Mouse (Mus musculus) thymus, adult 18-20 months (tissue): ENCODE data around the gene Ggt5.
A peak's percentile ranks its signal among the peaks of the same experiment; 100 is the strongest.

Source experiments
- DNase-seq, 2 experiments: peaks; one replicate each; pipeline ENCODE4 v3.0.0; 2022; ENCODE audit warnings: mixed read lengths in 2 of 2

Ggt5 gene

DNA sequence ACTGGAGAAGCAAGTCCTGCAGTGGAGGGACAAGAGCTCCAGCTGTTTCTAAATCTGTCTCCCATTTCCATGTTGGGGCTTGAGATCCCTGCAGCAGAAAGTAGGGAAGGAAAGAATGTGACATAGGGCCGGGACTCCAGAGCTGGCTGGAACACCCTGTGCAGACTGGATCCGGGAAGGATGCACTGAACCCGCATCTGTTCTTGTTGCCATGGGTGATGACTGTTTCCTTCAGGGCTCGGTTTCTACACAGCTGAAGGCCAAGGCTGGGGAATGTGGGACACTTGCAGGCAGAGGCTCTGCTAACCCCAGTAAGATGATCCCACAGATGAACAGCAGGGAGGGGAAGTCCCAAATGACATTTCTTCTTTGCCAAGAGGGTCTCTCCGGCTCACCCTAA, 43.5 kb downstream of the Ggt5 start:
- DNase-seq: no peak

DNA sequence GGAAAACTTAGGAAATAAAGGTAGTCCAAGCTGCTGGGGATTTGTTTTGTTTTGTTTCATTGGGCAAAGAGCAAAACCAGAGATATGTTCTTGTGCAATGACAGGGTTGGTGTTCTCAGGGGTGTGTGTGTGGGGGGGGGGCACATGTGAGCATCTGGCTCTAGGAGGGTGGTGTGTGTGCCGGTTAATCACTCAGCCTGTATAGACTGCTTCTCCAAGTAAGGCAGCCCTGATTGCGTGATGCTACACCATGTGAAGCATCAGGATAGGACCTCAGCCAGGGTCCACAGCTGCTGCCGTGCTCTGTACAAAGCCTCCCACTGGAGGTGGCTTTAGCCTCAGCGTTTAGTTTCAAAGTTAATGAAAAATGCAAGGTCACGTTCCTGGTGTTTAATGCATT, 43.9 kb downstream of the Ggt5 start:
- DNase-seq: no peak

DNA sequence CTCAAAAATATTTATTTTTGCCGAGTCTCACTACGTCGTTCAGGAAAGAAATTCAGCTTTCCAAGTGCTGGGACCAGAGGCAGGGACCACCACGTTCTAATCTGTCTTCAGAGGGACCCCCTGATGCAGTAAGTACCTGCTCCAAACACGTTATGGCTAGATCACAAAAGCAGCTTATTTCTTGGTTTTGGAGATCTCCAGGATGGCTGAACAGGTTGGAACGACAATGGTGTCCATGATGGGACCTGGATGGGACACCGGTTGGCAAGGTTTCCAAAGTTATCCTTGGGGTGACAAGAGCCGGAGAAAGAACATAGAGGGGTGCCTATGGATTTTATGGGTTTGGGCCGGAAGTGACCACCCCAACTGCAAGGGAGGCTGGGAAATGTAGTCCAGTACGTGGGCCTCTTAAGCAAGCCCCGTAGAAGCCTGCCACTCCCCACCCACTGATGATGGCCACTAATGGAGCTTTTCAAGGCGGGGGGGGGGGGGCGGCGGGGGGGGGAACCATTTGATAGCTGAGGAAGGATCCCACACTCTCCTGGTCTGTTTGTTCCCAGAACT, 44.5 kb downstream of the Ggt5 start:
- DNase-seq: no peak

DNA sequence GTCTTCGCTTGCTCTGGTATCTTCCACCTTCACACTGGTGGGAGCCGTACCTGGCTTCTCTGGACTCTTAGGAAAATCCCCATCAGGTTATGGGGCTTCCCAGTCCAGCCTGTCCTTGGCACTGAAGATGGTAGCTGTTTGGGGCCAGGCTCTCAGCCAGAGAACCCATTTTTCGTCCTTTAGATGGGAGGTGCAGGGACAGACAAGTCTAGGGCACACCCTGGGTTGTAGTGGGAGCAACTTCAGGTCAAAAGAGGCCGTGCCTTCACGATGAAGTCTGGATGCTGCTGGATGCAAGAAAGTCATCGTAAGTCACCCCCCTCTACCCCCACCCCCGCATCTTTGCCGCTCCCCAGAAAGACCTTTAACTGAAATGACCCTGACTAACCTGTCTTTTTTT, 45.5 kb downstream of the Ggt5 start:
- no peak for DNase-seq

DNA sequence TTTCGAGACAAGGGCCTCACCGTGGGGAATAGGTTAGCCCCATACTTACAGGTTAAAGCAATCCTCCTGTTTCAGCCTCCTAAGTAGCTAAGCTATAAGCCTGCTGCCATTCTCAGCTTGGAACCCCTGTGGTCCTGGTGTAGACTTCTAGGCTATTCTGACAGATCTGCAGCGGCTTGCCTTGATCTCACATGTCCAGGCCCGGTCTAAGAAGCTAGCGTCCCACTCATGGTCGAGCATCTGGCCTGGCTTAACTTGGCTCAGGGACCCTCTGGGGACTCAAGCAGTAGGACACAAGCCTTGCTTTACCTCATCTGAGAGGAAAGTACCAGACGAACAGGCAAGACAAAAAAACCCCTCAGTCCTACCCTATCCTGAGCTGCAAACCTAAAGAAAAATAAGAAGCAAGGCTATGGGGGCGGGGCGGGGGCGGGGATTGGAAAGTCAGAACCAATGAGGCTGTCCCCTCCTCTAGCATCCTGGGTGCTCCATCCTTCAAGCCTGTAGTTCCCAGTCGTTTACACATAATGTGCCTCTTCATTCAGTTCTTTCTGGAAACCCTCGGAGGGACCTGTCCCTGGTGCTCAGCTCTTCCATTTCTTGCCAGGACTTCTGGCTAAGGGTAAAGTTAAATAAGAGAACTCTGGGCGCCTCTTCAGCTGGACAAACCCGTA, 46.0 kb downstream of the Ggt5 start:
- no peak for DNase-seq

GRCm38 (mm10) chr10:75635693-75636055, 46.5 kb downstream of the Ggt5 start:
- DNase-seq: peak; percentile 50 to 53

- DNase-seq: no peak
Observed at GRCm38 (mm10) chr10:75636084-75636786, 47.1 kb downstream of the Ggt5 start.

GRCm38 (mm10) chr10:75637711-75638110, 48.6 kb downstream of the Ggt5 start:
- no peak for DNase-seq

DNA sequence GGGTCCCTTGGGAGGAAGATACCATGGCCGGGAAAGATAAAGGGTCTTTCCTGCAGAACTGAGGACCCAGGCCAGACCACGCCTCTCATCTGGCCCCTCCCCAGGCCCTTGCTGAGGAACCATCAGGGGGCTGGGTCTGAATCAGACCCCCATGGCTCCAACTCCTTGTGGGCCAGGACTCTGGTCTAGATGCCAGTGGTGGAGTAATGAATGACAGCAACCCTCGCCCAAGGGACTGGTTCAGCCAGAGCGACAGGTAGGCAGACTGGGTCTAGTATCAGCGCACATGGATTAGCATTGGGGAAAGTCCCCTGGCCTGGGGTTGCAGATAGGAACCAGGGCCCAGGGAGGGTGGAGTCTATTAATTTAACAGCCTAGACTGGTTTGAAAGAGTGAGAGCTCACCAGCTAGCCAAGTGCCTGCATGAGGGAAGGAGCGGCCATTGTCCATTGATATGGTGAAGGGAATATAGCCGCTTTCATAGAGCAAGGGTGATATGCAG, 52.6 kb downstream of the Ggt5 start:
- no peak for DNase-seq

DNA sequence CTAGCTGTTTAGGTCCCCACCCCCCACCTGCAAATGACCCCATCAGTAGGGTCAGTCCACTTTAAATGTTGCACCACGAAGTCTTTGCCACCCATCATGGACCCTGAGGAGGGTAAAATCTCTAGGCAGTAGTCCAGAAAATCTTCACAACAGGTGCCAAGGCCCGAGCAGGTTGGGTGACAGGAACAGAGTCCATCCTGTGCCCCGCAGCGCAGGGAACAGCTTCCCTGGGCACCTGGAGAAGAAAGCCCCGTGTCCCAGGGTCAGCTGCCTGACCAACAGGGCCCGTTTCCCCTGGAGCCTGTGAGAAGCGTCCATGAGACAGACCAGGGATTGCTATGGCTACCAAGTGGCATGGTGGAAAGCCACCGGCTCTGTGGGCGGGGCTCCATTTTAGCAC, 53.3 kb downstream of the Ggt5 start:
- DNase-seq: no peak

DNA sequence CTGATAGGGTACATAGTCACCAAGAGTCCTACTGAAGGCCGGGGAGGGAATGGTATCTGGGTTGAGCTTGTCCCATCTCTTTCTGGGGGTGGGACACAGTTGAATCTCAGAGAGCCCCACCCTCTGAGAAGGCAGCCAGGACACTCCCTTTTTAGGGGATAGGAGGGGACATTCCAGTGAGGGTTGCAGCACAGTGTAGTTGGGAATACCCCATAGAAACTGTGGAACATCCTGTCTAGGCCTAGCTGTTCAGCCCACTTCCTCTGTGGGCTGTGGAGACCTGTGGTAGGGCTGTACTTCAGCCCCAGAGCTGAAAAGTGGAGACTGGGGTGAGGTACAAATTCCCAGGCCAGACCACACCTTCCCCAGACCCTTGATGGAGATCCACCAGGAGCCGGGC, 53.8 kb downstream of the Ggt5 start:
- DNase-seq: no peak

GRCm38 (mm10) chr10:75643741-75644343, 54.7 kb downstream of the Ggt5 start, which contains the start of gene Susd2:
Gene Susd2, minus strand, starts transcription at chr10:75644008.
- peak in 1 of 2 experiments; percentile 33 for DNase-seq

GRCm38 (mm10) chr10:75645616-75646015, 56.5 kb downstream of the Ggt5 start:
- no peak for DNase-seq

DNA sequence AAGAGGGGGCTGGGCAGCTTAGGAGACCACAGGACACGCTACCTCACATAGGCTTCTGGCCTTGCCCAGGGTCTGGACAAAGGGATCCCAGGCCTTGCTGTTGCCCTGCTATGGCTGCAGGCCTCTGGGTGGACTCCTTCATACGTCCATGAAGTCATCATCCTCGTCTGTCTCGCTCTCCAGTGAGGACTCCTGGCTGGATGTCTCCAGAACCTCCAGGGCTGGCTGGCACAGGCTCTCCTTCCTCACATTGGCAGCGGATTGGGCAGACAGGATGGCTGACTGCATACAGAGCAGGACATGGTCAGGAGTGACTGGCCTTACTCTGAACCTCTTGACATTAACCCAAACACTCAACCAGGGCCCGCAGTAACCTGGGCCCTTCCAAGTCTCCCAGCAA, 57.3 kb downstream of the Ggt5 start:
- no peak for DNase-seq

GRCm38 (mm10) chr10:75647362-75647761, 58.2 kb downstream of the Ggt5 start:
- no peak for DNase-seq

DNA sequence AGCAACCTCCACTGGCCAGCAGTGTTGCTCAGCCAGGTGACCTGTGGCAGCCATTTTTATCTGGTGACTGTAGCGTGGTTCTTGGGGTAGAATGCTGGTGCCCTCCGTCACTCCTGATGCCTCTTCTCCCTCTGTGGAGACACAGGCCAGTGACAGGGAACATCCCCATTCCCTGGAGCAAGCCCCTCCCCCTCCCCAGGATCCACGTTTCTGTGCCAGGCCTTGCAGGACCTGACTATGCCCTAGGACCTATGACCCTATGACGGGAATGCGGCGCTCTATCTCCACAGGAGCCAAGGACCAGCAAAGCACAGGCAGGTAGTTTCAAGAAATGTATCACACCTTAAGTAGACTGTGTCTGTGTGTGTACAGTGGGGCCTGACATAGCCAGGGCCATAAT, 59.0 kb downstream of the Ggt5 start:
- DNase-seq: no peak

- DNase-seq: no peak
Observed at GRCm38 (mm10) chr10:75649001-75649400, 59.9 kb downstream of the Ggt5 start.

GRCm38 (mm10) chr10:75649406-75649995, 60.4 kb downstream of the Ggt5 start:
- no peak for DNase-seq

- no peak for DNase-seq
Observed at GRCm38 (mm10) chr10:75650306-75650902, 61.3 kb downstream of the Ggt5 start.

- DNase-seq: no peak
Observed at GRCm38 (mm10) chr10:75651381-75652068, 62.4 kb downstream of the Ggt5 start.

DNA sequence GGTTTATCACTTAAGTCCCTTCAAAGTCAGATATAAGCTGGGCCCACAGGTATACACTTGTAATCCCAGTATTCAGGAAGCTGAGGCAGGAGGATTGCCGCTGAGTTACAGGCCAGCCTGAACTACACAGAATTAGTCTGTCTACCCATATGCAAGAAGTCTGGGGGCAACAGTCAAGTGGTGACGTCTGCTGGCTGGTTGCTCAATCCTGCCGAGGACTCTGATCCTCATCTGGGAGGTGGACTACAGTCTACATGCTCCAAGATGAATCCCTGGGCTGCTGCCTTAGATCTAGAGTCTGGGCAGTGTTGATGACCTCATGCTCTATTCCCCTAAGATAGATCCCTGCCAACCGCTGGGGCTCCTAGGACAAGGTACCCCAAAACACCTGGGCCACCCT, 64.9 kb downstream of the Ggt5 start:
- no peak for DNase-seq

DNA sequence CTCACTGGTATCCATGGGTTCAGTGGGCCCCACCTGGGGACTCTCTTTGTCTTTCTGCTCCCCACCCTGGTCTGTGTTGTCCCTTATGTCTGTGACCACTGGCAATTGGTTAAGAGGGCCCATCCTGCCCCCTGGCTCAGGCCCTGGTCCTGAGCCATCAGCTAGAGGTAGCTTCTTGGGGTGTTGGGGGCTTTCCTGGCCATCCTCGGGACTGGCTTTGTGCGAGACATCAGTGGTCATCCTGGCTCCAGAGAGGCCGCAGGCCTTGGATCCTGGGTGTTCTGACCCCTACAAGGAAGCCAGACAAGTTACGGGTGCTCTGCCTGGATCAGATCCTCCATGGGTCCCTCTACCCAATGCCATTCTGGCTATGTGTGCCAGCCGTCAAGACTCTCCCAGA, 68.0 kb downstream of the Ggt5 start:
- no peak for DNase-seq
